Mouse (Mus musculus): ENCODE results near the gene Fgfr2.

GRCm38 (mm10) chr7:131800416-131801045 is 1322.6 kb downstream of the Fgfr2 start:
- TF ChIP-seq CTCF (conservative IDR thresholded peaks at IDR 0.05; ENCODE audit: low read length) (no peak; the same call in 1 of the 2 replicates), NANOG (IDR thresholded peaks at IDR 0.05; ENCODE audit: borderline replicate concordance, low read length) (no peak), POU5F1 (IDR thresholded peaks at IDR 0.05; ENCODE audit: borderline replicate concordance, low read length) (no peak)

All from E14TG2a.4 (cell line).